Mouse (Mus musculus) limb, embryonic 12.5 days (tissue): ENCODE results near the gene Gcnt2. TPM values are rescaled to one million over a fixed set of nuclear protein-coding genes. Genes with fewer than 3 reads are reported as not detected.

Experiments
- ATAC-seq: fragments of 200-750 bp; cut with Nextera tagmentation; 2 replicates; pipeline ENCODE4 v1.8.0; 2017; ENCODE audit warnings: low read depth, moderate TSS enrichment; ENCODE audit not compliant: insufficient number of reproducible peaks, insufficient read depth, low FRiP score, low TSS enrichment
- H3K27ac ChIP-seq: fragments of 300-500 bp; sonication (generic); 2 replicates; pipeline ENCODE4 v1.5.1; 2016; ENCODE audit warnings: mild to moderate bottlenecking, moderate library complexity
- H3K27me3 ChIP-seq: fragments of 300-500 bp; sonication (generic); 2 replicates; pipeline ENCODE4 v1.6.1; 2016; ENCODE audit warnings: mild to moderate bottlenecking, moderate library complexity
- H3K36me3 ChIP-seq: fragments of 300-500 bp; sonication (generic); 2 replicates; pipeline ENCODE4 v1.6.1; 2016; ENCODE audit warnings: mild to moderate bottlenecking, moderate library complexity
- H3K4me1 ChIP-seq: fragments of 300-500 bp; sonication (generic); replicated peaks from 2 replicates; pipeline ENCODE4 v1.6.1; 2016
- H3K4me2 ChIP-seq: fragments of 300-500 bp; sonication (generic); 2 replicates; pipeline ENCODE4 v1.6.1; 2016; ENCODE audit warnings: mild to moderate bottlenecking, moderate library complexity
- H3K4me3 ChIP-seq: fragments of 300-500 bp; sonication (generic); replicated peaks from 2 replicates; pipeline ENCODE4 v1.5.1; 2016; ENCODE audit warnings: mild to moderate bottlenecking
- H3K9ac ChIP-seq: fragments of 300-500 bp; sonication (generic); replicated peaks from 2 replicates; pipeline ENCODE4 v1.6.1; 2016; ENCODE audit warnings: mild to moderate bottlenecking, moderate library complexity
- H3K9me3 ChIP-seq: fragments of 300-500 bp; sonication (generic); 2 replicates; pipeline ENCODE4 v1.6.1; 2016; ENCODE audit warnings: mild to moderate bottlenecking, moderate library complexity
- WGBS: fragments of 180-500 bp; shearing (Covaris S2); methylation state at CpG from one replicate; pipeline ENCODE4 v1.1.7; 2016; 5-methylcytosine and 5-hydroxymethylcytosine counted together
- polyA plus RNA-seq: library from polyadenylated mRNA; unstranded; fragments of >200 nt; fragmentation: Nextera tagmentation; extraction: Ambion mirVana; gene quantifications from 2 replicates; pipeline ENCODE4 v1.2.1, GENCODE M21; 2016

The Gcnt2 gene
- polyA plus RNA-seq, 1 experiment from 2014 or later = 2.1 TPM

DNA sequence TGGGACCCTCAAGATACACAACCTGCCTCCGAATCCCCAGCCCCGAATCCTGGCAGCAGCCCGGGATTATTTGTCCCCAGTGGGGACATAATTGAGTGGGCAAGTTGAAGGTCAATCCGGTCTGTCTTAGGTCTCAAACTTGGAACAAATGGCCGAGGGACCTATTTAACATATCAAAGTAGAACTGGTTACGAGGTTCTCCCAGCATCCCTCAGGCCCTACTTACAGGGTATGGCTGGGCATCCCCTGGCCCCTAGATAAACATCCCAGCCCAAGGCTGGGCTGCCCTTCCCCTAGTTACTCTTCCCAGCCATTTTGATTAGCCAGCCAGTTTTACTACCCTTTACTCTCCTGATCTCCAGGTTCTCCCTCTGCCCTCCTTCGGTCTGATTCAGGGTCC lies 8.3 kb upstream of the Gcnt2 start:
- H3K27me3 ChIP-seq = no peaks in the 10 kb centered on the region

DNA sequence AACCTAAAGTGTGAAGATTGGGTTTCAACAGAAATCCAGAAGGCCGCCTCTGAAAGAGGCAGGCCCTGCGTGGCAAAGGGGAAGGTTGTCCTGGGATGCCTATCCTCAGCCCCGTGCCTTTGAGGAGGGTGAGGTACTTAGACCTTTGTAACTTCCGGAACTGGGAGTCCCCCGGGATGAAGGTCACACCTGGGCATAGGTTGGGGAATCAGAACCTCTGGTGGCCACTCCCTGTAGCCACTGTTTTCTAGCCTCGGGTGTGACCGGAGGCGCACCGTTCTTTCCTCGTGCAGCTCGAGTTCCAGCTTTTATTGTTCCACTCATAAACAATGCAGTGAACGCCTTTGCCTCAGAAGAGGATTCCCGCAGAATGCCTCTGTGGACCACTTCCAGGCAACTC lies 7.6 kb upstream of the Gcnt2 start:
- Histone ChIP-seq H3K9me3 (no peaks in the 10 kb centered on the region), H3K4me3 (no peak overlapping the region), H3K4me1 (peaks cover 11% of the 10 kb centered on the region; the same call in 1 of the 2 replicates), H3K9ac (no peak overlapping the region), H3K27ac (no peak overlapping the region), H3K4me2 (no peak overlapping the region), H3K27me3 (no peaks in the 10 kb centered on the region), H3K36me3 (no peaks in the 10 kb centered on the region)
- ATAC-seq = no peak
- 53% methylated on average over 13 of the region's 13 CpGs for WGBS

More for the DNA sequence above, 8.3 kb upstream of the Gcnt2 start:
- H3K4me3 ChIP-seq = no peak overlapping the region
- 88% methylated on average over 7 of the region's 7 CpGs for WGBS
- no peaks in the 10 kb centered on the region for H3K9me3 ChIP-seq
- H3K4me1 ChIP-seq = peaks cover 11% of the 10 kb centered on the region; the same call in 1 of the 2 replicates
- ATAC-seq = no peak
- H3K27ac ChIP-seq = no peak overlapping the region
- no peak overlapping the region for H3K9ac ChIP-seq
- no peak overlapping the region for H3K4me2 ChIP-seq
- H3K36me3 ChIP-seq = no peaks in the 10 kb centered on the region

DNA sequence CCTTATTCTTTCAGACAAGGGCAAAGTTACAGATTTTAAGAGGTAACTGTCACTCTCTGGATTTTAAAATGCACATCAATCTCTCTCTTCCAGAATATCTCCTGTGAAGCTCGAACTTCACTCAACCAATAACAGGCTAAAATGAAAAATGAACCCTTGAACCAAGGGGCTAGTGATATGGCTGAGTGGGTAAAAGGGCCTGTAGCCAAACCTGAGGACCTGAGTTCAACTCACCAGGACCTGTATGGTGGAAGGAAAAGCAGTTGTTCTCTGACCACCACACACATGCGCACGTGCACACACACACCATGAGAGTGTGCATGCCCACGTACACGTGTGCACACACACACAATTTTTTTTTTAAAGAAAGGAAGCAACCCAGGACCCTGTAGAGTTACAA lies 6.8 kb upstream of the Gcnt2 start:
- WGBS = 92% methylated on average over 5 of the region's 5 CpGs
- no peaks in the 10 kb centered on the region for H3K36me3 ChIP-seq
- H3K9ac ChIP-seq = no peak overlapping the region
- H3K27ac ChIP-seq = no peak overlapping the region
- no peaks in the 10 kb centered on the region for H3K9me3 ChIP-seq
- H3K27me3 ChIP-seq = no peaks in the 10 kb centered on the region
- peaks cover 11% of the 10 kb centered on the region; the same call in 1 of the 2 replicates for H3K4me1 ChIP-seq
- ATAC-seq = no peak
- no peak overlapping the region for H3K4me3 ChIP-seq
- no peak overlapping the region for H3K4me2 ChIP-seq

GRCm38 (mm10) chr13:40853842-40854241 lies 5.7 kb upstream of the Gcnt2 start:
- WGBS = 81% methylated on average over 4 of the region's 4 CpGs
- no peak for ATAC-seq
- no peaks in the 10 kb centered on the region for H3K27me3 ChIP-seq
- no peak overlapping the region for H3K9ac ChIP-seq
- peaks cover 11% of the 10 kb centered on the region for H3K4me1 ChIP-seq
- peak overlapping the region; percentile 38 for H3K4me3 ChIP-seq
- peak overlapping the region; percentile 64 for H3K4me2 ChIP-seq
- no peaks in the 10 kb centered on the region for H3K36me3 ChIP-seq
- no peaks in the 10 kb centered on the region for H3K9me3 ChIP-seq
- no peak overlapping the region for H3K27ac ChIP-seq

GRCm38 (mm10) chr13:40854451-40855058 lies 5.0 kb upstream of the Gcnt2 start:
- peak overlapping the region; percentile 64 for H3K4me2 ChIP-seq
- H3K9ac ChIP-seq = peak overlapping the region; percentile 27; the same call in 1 of the 2 replicates
- H3K9me3 ChIP-seq = no peaks in the 10 kb centered on the region
- H3K4me1 ChIP-seq = peaks cover 14% of the 10 kb centered on the region
- H3K36me3 ChIP-seq = no peaks in the 10 kb centered on the region
- peak; percentile 71; the same call in 1 of the 2 replicates for ATAC-seq
- H3K4me3 ChIP-seq = peak overlapping the region; percentile 38
- no peaks in the 10 kb centered on the region for H3K27me3 ChIP-seq
- H3K27ac ChIP-seq = no peak overlapping the region
- WGBS = 2% methylated on average over 13 of the region's 13 CpGs

DNA sequence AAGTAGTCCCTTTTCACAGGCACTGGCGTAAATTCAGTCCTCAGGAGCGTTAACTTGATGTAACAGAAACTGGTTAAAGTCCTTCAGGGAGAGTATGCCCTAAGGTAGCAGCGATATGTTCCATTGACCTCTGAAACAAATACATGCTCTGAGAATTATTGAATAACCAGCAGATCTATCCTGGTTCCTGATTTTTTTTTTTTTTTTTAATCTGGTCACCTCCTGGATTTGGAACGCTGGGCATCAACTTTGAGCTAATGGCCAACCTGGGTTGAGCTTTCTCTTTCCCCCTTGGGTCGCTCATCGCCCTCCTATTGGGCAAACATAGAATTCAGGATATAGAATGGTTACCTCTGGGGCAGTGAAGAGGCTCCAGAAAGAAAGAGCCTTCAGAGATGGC lies 4.3 kb upstream of the Gcnt2 start:
- 71% methylated on average over 6 of the region's 6 CpGs for WGBS
- Histone ChIP-seq H3K4me3 (no peak overlapping the region), H3K9me3 (no peaks in the 10 kb centered on the region), H3K9ac (no peak overlapping the region), H3K4me1 (peaks cover 19% of the 10 kb centered on the region), H3K4me2 (peak overlapping the region; percentile 64; the same call in 1 of the 2 replicates), H3K27me3 (no peaks in the 10 kb centered on the region), H3K27ac (no peak overlapping the region), H3K36me3 (no peaks in the 10 kb centered on the region)
- ATAC-seq = no peak

DNA sequence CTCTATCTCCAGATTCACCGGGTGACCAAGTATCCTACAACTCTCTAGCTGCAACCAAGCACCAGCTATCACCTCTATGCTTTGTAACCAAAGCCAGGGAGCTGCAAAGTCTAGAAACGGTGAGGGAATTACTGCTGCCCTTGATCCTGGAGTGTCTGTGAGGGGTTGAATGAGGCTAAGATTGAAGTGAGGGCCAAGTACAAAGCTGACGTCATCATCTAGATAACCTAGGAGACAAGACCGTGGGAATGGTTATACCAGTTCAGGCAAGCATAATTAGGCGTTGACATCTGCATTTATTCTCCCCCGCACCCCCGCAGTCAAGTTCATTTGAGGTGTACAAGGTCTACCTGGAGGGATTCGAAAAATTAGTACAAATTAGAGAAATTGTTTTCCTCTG lies 2.8 kb upstream of the Gcnt2 start:
- ATAC-seq = no peak
- Histone ChIP-seq H3K9ac (no peak overlapping the region), H3K4me1 (peaks cover 19% of the 10 kb centered on the region), H3K4me2 (no peak overlapping the region), H3K9me3 (no peaks in the 10 kb centered on the region), H3K27ac (no peak overlapping the region), H3K4me3 (no peak overlapping the region), H3K36me3 (no peaks in the 10 kb centered on the region), H3K27me3 (no peaks in the 10 kb centered on the region)
- 83% methylated on average over 8 of the region's 8 CpGs for WGBS

GRCm38 (mm10) chr13:40857281-40857818 lies 2.2 kb upstream of the Gcnt2 start:
- Histone ChIP-seq H3K4me3 (no peak overlapping the region), H3K27ac (no peak overlapping the region), H3K36me3 (no peaks in the 10 kb centered on the region), H3K4me1 (peaks cover 14% of the 10 kb centered on the region), H3K27me3 (no peaks in the 10 kb centered on the region), H3K9ac (no peak overlapping the region), H3K4me2 (no peak overlapping the region), H3K9me3 (no peaks in the 10 kb centered on the region)
- WGBS = 78% methylated on average over 13 of the region's 13 CpGs
- no peak for ATAC-seq

- H3K27ac ChIP-seq = 0 out of 2 replicates have a peak overlapping the region, but pooled peaks have one; percentile 17
- ATAC-seq = no peak
- H3K36me3 ChIP-seq = no peaks in the 10 kb centered on the region
- no peaks in the 10 kb centered on the region for H3K9me3 ChIP-seq
- no peaks in the 10 kb centered on the region for H3K27me3 ChIP-seq
- H3K9ac ChIP-seq = 0 out of 2 replicates have a peak overlapping the region, but pooled peaks have one; percentile 23
- no peak overlapping the region; the same call in 1 of the 2 replicates for H3K4me3 ChIP-seq
- WGBS = 80% methylated on average over 8 of the region's 8 CpGs
- peak overlapping the region; percentile 48 for H3K4me2 ChIP-seq
- H3K4me1 ChIP-seq = peaks cover 14% of the 10 kb centered on the region
These were observed 329 bp upstream of the Gcnt2 start for GRCm38 (mm10) chr13:40859225-40859624.

DNA sequence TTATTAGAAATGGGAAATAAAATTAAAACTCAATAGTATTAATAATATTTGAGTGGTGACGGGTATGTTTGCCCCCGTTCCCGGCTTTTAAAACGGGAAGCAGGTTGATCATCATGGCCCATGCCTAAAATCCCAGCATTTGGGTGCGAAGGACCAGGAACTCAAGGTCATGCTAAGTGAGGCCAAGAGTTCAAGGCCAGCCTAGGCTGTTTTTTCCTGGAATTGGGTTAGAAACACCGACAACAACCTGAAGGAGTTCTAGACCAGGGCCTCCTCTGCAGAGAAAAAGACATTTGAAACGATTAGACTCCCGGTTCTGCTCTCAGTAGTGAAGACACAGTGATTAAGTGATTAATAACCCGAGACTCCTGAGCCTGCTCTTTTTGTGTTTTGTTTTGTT lies 3.5 kb downstream of the Gcnt2 start:
- no peaks in the 10 kb centered on the region for H3K27me3 ChIP-seq
- H3K36me3 ChIP-seq = no peaks in the 10 kb centered on the region
- H3K9me3 ChIP-seq = no peaks in the 10 kb centered on the region
- no peak overlapping the region for H3K9ac ChIP-seq
- H3K4me3 ChIP-seq = no peak overlapping the region
- H3K4me2 ChIP-seq = no peak overlapping the region
- H3K4me1 ChIP-seq = peaks cover 9% of the 10 kb centered on the region
- WGBS = 86% methylated on average over 9 of the region's 9 CpGs
- H3K27ac ChIP-seq = no peak overlapping the region
- ATAC-seq = no peak

DNA sequence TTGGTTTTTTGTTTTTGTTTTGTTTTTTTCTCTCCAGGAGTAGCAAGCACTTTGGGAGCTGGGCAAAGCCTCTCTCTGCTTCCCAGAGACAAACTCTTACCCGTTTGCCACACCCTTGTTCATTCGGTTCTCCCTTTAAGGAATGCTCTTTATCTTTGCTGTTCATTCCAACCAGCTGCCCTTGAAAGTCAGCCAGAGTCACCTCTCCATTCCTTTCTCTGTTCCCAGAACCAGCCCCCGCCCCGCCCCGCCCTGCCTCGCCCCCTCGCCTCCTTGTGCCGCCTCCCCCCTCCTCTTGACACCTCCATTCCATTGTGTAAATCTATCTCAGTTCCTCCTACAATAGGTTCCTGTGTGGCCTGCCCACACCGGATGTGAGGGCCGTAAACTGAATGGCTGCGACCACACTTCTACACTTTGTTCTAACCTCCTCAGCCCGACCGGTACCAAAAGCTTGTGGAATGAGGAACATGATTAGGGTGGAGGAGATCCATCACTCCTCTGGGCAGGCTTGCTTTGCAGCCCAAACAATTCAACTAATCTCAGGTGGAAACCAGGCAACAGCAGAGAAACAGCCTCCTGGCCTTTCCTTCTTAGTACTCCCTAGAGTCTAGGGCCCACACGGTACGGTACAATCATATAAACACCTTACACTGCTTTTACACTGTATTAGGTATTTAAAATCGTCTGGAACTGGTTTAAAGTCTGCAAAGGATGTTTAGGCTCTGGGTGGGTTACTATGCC lies 9.5 kb downstream of the Gcnt2 start:
- no peak overlapping the region for H3K9ac ChIP-seq
- peak overlapping the region; percentile 81 for H3K27ac ChIP-seq
- no peaks in the 10 kb centered on the region for H3K27me3 ChIP-seq
- 8% methylated on average over 16 of the region's 16 CpGs for WGBS
- no peak for ATAC-seq
- no peaks in the 10 kb centered on the region for H3K36me3 ChIP-seq
- no peaks in the 10 kb centered on the region; the same call in 1 of the 2 replicates for H3K9me3 ChIP-seq
- peak overlapping the region; percentile 2; the same call in 1 of the 2 replicates for H3K4me2 ChIP-seq
- H3K4me3 ChIP-seq = no peak overlapping the region
- H3K4me1 ChIP-seq = peaks cover 11% of the 10 kb centered on the region
